ENCODE assay signal across 8 mouse cellular contexts in genomic region chr9:69084720-69085661, GRCm38 (mm10).
DNase-seq lines count a peak whose midpoint lies in the region; ATAC-seq and TF ChIP-seq lines count a peak whose summit lies in the region.

No protein-coding gene starts in this region.

- no peak overlapping the region for H3K4me3 ChIP-seq in forebrain, embryonic 12.5 days (replicated peaks)
- no peak overlapping the region for H3K4me3 ChIP-seq in forebrain, embryonic 11.5 days (ENCODE audit: low read depth, low read length)
- H3K4me3 ChIP-seq in kidney, adult 2 months (ENCODE audit: insufficient read depth, low read depth, low read length), result no peak overlapping the region

- H3K27ac ChIP-seq in forebrain, embryonic 12.5 days, result peak overlapping the region; percentile 31; the same call in 1 of the 2 replicates
- H3K27ac ChIP-seq in forebrain, embryonic 11.5 days (ENCODE audit: low read depth, low read length), result no peak overlapping the region
- H3K27ac ChIP-seq in kidney, adult 2 months (ENCODE audit: insufficient read depth, low read depth, low read length), result peak overlapping the region; percentile 61

- no peaks in the 10 kb centered on the region for H3K36me3 ChIP-seq in forebrain, embryonic 12.5 days (replicated peaks)
- no peaks in the 10 kb centered on the region for H3K36me3 ChIP-seq in forebrain, embryonic 11.5 days (ENCODE audit: control insufficient read depth, insufficient read depth, low read length)
- no peaks in the 10 kb centered on the region for H3K36me3 ChIP-seq in kidney, adult 2 months (ENCODE audit: control insufficient read depth, insufficient read depth, low read length)

- no peak for TF ChIP-seq POLR2A in kidney, adult 2 months (IDR thresholded peaks at IDR 0.05; ENCODE audit: low read depth, low read length)

- H3K9me3 ChIP-seq in forebrain, embryonic 12.5 days, result no peaks in the 10 kb centered on the region
- no peaks in the 10 kb centered on the region for H3K9me3 ChIP-seq in forebrain, embryonic 11.5 days (ENCODE audit: control insufficient read depth, low read length)

- H3K27me3 ChIP-seq in forebrain, embryonic 12.5 days, result 0 out of 2 replicates have a peak, but pooled peaks cover 6% of the 10 kb centered on the region
- H3K27me3 ChIP-seq in forebrain, embryonic 11.5 days (ENCODE audit: control insufficient read depth, insufficient read depth, low read length), result no peaks in the 10 kb centered on the region
- no peaks in the 10 kb centered on the region for H3K27me3 ChIP-seq in kidney, adult 2 months (replicated peaks; ENCODE audit: control insufficient read depth, insufficient read depth, low read length)

- no peak overlapping the region for H3K9ac ChIP-seq in forebrain, embryonic 12.5 days
- no peak overlapping the region for H3K9ac ChIP-seq in forebrain, embryonic 11.5 days (ENCODE audit: low read length)

- no peak for TF ChIP-seq CTCF in kidney, adult 2 months (conservative IDR thresholded peaks at IDR 0.05; ENCODE audit: insufficient read depth, insufficient read length, low read depth, low read length)

- peaks cover 12% of the 10 kb centered on the region for H3K4me1 ChIP-seq in forebrain, embryonic 12.5 days
- H3K4me1 ChIP-seq in forebrain, embryonic 11.5 days (replicated peaks; ENCODE audit: control insufficient read depth, insufficient read depth, low read length), result no peaks in the 10 kb centered on the region
- peaks cover 11% of the 10 kb centered on the region for H3K4me1 ChIP-seq in kidney, adult 2 months (ENCODE audit: control insufficient read depth, insufficient read depth, low read length)

- DNase-seq in forebrain, embryonic 11.5 days (ENCODE audit: low spot score), result no peak
- DNase-seq in adrenal gland, postnatal 10 days, result peak; percentile 43
- DNase-seq in kidney, adult 2 months, result peak; percentile 78
- peak; percentile 24 to 57 for DNase-seq in lung, postnatal 4 days
- DNase-seq in ovary, postnatal 10 days (ENCODE audit: low spot score), result no peak
- DNase-seq in layer of hippocampus, adult 9-11 months, result no peak
- DNase-seq in layer of hippocampus, postnatal 36 days, result no peak

- WGBS in forebrain, embryonic 12.5 days, result 68% methylated on average over 14 of the region's 14 CpGs
- WGBS in forebrain, embryonic 11.5 days, result 71% methylated on average over 14 of the region's 14 CpGs
- 37% methylated on average over 14 of the region's 14 CpGs for WGBS in kidney, adult 2 months

- H3K4me2 ChIP-seq in forebrain, embryonic 12.5 days, result no peak overlapping the region
- no peak overlapping the region for H3K4me2 ChIP-seq in forebrain, embryonic 11.5 days (ENCODE audit: low read depth, low read length, severe bottlenecking)

- ATAC-seq in forebrain, embryonic 12.5 days (ENCODE audit: low FRiP score), result no peak
- ATAC-seq in forebrain, embryonic 11.5 days (replicated peaks; ENCODE audit: low FRiP score), result no peak

Comparison
In these comparisons a context has a peak if more than half of its experiments do, and no peak if none do; other contexts are left out.
1. DNase-seq: peak in adrenal gland, postnatal 10 days (single experiment), kidney, adult 2 months (single experiment) and lung, postnatal 4 days (2 of 2); none in forebrain, embryonic 11.5 days (single experiment), ovary, postnatal 10 days (single experiment), layer of hippocampus, adult 9-11 months (single experiment) and layer of hippocampus, postnatal 36 days (0 of 2).